Mouse (Mus musculus): Measurements from ENCODE around the gene Zswim4.
A peak's percentile ranks its signal among the peaks of the same experiment; 100 is the strongest.

The Zswim4 gene

DNA sequence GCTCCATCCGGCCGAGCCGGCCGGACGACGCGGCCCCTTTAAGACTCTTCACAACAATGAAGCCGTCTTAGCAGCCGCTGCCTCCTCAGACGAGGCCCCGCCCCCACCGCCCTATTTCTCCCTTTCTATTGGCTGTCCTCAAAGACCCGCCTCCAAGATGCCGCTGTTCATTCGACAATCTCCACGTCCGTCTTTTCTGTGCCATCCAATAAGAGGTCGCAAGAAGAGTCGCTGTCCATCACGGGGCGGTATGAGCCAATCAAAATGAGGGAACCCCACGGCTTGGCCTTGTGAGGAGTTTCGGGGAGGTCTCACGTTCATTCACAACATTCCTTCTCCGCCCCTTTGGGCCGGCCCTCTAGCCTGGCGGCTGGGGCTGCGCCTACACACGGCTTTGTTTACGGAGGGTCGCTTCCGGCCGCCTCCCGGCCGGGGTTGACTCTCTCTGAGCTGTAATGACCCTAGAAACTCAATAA is at the start of gene Zswim4:
Zswim4 (minus strand) TSS at position 58 of the 476 bp plus-strand sequence.
- peak; percentile 97 to 100 for DNase-seq (ENCODE audit: low spot score in 2 of 2)

DNA sequence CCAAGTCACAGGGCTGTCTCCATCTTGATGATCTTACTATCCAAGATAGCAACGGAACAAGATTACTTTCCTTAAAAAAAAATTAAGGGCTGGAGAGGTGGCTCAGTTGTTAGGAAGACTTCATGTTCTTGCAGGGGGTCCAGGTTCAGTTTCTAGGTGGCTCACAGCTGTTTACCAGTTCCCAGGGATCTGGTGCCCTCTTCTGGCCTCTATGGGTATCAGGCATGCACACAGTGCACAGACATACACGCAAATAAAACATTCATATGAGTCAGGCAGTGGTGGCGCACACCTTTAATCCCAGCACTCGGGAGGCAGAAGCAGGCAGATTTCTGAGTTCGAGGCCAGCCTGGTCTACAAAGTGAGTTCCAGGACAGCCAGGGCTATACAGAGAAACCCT is 48.8 kb upstream of the Zswim4 start:
- DNase-seq (ENCODE audit: low spot score in 2 of 2) = peak in 1 of 2 experiments; percentile 43

DNA sequence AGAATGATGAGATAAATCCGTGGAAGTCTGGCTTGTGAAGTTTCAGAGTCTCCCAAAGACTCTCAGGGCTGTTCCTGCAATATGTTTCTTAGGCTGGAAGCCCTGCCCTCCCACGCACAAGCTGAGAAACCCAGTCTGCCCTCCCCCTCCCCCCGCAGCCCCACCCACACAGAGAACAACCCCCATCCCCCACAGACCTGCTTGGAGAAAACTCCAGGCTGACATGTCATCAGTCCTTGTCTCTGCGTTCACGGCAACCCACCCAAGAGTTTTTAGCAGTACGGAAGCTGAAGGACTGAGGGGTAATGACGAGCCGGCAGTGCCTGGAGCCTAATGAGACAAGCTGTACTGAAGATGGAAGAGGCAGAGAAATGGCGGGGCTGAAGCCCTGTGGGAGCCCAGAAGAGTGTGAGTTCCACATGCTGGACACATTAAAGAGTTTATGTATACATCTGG is 47.8 kb upstream of the Zswim4 start:
- DNase-seq (ENCODE audit: low spot score in 2 of 2) = no peak

DNA sequence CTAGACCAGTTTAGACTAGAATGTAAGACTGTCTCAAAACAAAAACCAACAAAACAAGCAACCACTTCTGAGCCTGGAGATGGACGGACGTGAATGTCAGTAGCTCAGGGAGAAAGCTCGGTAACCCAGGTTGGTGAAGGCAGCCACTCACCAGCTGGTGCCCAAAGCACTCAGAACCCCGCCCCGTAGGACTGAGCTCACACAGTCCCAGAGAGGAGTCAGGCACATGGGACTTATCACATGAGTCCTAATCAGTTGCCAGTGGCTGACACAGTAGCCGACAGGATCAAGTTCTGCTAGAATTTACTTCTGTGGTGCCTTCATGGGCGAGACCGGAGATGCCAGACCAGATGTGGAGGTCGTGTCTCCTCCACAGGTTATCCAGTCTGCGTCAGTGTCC is 43.9 kb upstream of the Zswim4 start:
- DNase-seq (ENCODE audit: low spot score in 2 of 2) = no peak

DNA sequence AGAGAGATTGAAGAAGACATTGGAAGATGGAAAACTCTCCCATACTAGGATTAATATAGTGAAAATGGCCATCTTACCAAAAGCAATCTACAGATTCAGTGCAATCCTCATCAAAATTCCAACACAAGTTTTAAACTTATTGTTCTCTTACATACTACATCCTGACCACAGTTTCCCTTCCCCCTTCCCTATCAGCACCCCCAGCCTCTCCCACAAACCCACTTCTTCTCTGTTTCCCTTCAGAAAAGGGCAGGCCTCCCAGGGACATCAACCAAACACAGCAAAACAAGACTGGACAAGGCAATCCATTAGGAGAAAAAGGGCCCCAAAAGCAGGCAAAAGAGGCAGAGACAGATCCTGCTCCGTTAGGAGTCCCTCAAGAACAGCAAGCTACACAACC is 39.6 kb upstream of the Zswim4 start:
- no peak for DNase-seq (ENCODE audit: low spot score in 2 of 2)

DNA sequence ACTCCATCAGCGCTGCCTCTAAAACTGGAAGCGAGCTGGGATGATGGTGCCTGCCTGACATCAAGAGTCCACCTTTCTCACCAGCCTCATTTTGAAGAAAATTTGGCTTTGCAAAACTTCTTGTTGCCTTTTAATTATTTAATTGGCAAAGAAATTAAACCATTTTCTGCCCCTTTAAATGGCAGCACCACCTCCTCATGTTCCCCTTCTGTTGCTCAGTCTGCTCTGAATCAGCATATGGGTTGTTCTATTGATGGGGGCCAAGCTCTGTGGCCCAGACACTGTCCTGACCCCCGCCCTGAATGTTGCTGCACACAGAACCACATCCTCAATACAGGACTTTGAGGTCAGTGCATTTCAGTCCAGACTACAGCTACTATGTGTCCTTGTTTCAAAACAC is 37.1 kb upstream of the Zswim4 start:
- no peak for DNase-seq (ENCODE audit: low spot score in 2 of 2)

DNA sequence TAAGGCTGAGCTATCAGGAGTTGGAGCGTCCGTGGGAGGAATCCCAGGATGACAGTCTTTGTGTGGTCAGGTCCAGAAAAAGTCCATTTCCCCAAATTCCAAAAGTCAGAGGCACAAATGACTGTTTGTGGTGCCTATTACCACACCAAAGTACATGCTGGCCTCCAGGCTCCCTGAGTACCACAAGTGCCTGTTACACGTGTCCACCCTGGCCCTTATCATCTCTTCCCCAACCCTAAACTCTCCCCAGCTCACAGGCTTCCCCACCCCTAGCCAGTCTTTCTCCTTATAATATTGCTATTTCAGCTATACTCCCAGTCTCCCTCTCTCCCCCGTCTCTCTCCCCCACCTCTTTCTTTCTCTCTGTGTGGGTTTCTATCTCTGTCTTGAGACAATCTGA is 35.4 kb upstream of the Zswim4 start:
- DNase-seq (ENCODE audit: low spot score in 2 of 2) = no peak

DNA sequence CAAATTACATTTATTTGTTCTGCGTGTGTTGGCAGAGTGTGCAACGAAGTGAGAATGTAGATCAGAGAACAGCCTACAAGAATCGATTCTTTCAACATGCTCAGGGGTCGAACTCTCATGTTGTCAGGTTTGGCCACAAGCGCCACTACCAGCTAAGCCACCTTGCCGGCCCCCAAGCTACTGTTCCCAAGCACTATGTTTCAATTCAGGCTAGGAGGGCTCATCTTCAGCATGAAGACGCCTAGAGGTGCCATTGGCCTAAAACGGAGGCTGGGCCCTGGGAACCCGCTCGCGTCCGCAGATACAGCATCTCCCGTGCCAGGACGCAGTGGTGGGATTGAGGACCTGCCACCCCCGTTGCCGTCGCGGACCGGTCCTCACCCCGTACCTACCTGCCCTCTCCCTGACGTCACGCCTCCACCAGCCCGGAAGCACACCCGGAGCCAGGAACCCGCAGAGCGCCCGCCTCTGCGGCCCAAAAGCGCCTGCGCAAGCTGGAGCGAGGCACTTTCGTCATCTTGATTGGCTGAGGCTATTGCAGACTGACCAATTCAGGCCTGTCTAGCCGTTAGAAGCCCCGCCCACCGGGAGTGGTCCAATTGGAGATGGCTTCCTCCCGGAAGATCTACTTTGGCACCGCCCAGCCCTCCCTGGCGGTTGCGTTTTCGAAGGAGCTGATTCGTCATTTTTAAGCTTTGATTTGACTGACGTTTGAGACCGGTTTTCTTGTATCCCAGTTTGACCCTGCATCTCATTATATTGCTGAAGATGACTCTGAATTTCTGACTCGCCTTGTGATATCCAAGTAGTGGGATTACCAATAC is 33.3 kb upstream of the Zswim4 start, which contains the start of gene Ccdc130:
Ccdc130 (minus strand) TSS at position 431 of the 824 bp plus-strand sequence.
- DNase-seq (ENCODE audit: low spot score in 2 of 2) = peak; percentile 98 to 100

- no peak for DNase-seq (ENCODE audit: low spot score in 2 of 2)
Measured at GRCm38 (mm10) chr8:84261098-84261497, 24.2 kb upstream of the Zswim4 start.

GRCm38 (mm10) chr8:84256822-84257610 is 20.2 kb upstream of the Zswim4 start, which contains the start of gene Mri1:
TSS of gene Mri1 (minus strand) at chr8:84257326.
- peak; percentile 67 to 81 for DNase-seq (ENCODE audit: low spot score in 2 of 2)

DNA sequence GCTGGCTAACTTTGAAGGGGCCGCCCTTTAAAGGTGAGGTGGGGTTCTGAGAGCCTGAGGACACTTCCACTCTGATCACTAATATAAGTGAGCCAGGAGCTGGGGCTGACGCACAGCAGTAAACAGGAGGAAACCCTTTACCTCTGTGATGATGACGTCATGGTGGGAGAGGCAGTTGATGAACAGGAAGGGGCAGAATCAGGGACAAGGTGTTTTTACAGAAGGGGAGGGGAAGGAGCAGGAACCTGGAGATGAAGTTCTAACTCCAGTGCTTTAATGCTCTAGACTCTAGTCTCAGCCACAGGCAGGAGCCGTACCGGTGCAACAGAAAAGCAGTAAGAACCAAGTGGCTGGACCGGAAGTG is 19.6 kb upstream of the Zswim4 start:
- DNase-seq (ENCODE audit: low spot score in 2 of 2) = no peak

DNA sequence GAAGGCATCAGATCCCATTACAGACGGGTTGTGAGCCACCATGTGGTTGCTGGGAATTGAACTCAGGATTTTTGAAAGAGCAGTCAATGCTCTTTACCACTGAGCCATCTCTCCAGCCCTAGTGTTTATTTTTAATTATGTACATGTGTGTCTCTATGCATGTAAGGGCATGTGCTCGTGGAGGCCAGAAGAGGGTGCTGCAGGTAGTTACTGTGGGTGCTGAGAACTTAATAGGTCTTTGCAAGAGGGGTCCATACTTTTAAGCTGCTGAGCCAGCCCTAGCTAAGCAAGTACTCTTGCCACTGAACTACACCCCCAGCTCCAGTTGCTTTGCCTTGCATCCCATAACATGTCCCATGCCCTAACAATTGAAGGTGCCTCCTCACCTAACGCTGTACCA is 19.0 kb upstream of the Zswim4 start:
- DNase-seq (ENCODE audit: low spot score in 2 of 2) = no peak

GRCm38 (mm10) chr8:84249257-84250170 is 12.7 kb upstream of the Zswim4 start, which contains the start of gene D8Ertd738e:
TSS of gene D8Ertd738e (minus strand) at chr8:84249719.
- DNase-seq (ENCODE audit: low spot score in 2 of 2) = peak; percentile 49 to 76

- DNase-seq (ENCODE audit: low spot score in 2 of 2) = peak in 1 of 2 experiments; percentile 49
Measured at GRCm38 (mm10) chr8:84241821-84242220, 5.0 kb upstream of the Zswim4 start.

DNA sequence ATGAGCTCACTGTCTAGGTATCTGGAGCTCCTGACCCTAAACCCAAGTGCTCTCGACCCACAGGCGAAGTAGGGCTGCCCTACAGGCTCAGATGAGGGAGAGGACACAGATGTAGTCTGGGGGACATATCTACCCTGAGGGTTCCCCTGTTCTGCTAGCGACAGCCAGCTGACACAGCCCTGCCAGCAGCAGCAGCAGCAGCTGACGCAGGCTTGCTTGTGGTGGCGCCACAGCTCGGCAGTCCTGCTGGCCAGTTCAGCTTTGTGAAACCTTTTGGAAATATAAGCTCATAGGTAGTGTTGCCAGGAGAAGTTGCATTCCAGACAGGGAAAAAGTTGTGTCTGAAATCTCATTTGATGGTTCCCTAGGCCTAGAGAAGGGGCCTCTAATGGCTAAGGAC is 4.3 kb upstream of the Zswim4 start:
- no peak for DNase-seq (ENCODE audit: low spot score in 2 of 2)

GRCm38 (mm10) chr8:84237542-84238229 is 831 bp upstream of the Zswim4 start:
- no peak for DNase-seq (ENCODE audit: low spot score in 2 of 2)

- DNase-seq (ENCODE audit: low spot score in 2 of 2) = no peak
Measured at GRCm38 (mm10) chr8:84236410-84236997, 351 bp downstream of the Zswim4 start.

GRCm38 (mm10) chr8:84235746-84236409 is 977 bp downstream of the Zswim4 start:
- DNase-seq (ENCODE audit: low spot score in 2 of 2) = no peak

DNA sequence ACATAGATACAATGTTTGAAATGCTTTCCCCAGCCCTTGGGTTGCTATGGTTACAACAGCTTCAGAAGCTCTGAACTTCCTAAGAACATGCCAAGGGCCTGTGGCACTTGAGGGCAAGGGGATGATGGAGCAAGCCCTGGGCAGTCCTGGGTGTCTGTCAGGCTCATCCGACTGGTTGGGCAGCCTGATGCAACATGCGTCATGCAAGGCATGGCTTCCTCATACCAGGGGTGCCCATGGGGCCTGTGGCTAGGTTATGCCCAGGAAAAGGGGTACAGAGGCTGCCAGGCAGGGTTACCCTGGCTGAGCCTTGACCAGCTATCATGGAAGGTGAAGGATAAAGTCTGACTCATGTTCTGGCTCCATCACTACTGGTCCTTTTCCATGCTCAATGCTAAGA is 3.8 kb downstream of the Zswim4 start:
- DNase-seq (ENCODE audit: low spot score in 2 of 2) = no peak

- DNase-seq (ENCODE audit: low spot score in 2 of 2) = no peak
Measured at GRCm38 (mm10) chr8:84230735-84231134, 6.1 kb downstream of the Zswim4 start.
